Mouse (Mus musculus) E14TG2a.4 (cell line): ENCODE measurements around the gene Plekhh3.

Experiments
- CTCF ChIP-seq: conservative IDR thresholded peaks from 2 replicates; pipeline ENCODE4 v1.5.1; 2014; ENCODE audit warnings: low read length
- NANOG ChIP-seq: IDR thresholded peaks from 2 replicates; pipeline ENCODE4 v1.6.1; 2014; ENCODE audit warnings: borderline replicate concordance, low read length, mixed read lengths
- POU5F1 ChIP-seq: IDR thresholded peaks from 2 replicates; pipeline ENCODE4 v1.6.1; 2014; ENCODE audit warnings: low read length, borderline replicate concordance

- no peak for TF ChIP-seq CTCF
- TF ChIP-seq POU5F1 = no peak
- TF ChIP-seq NANOG = no peak
Observed at GRCm38 (mm10) chr11:101196175-101196574, 25.0 kb upstream of the Plekhh3 start.
